Mouse (Mus musculus): ENCODE results near the gene Miga2.

- TF ChIP-seq CTCF (IDR thresholded peaks at IDR 0.05) (no peak), EP300 (IDR thresholded peaks at IDR 0.05) (no peak)
Observed at GRCm38 (mm10) chr2:30316955-30317354, 47.1 kb upstream of the Miga2 start.
